In genomic region chr8:72549314-72549892, GRCm38 (mm10) we compare ENCODE assay signal across 8 mouse cellular contexts. TPM values are rescaled to one million over a fixed set of nuclear protein-coding genes. Genes with fewer than 3 reads are reported as not detected.
DNase-seq lines count a peak whose midpoint lies in the region; ATAC-seq and TF ChIP-seq lines count a peak whose summit lies in the region.

No protein-coding gene starts in this region.

- peak overlapping the region; percentile 71 for H3K4me3 ChIP-seq in left cerebral cortex, adult 2 months
- peak overlapping the region; percentile 92 for H3K4me3 ChIP-seq in embryonic facial prominence, embryonic 11.5 days (ENCODE audit: low read depth, low read length)
- peak overlapping the region; percentile 99 for H3K4me3 ChIP-seq in hindbrain, embryonic 13.5 days

- WGBS in embryonic facial prominence, embryonic 11.5 days: 11% methylated on average over 5 of the region's 5 CpGs
- WGBS in hindbrain, embryonic 13.5 days: 25% methylated on average over 5 of the region's 5 CpGs

- no peaks in the 10 kb centered on the region; the same call in 1 of the 2 replicates for H3K4me1 ChIP-seq in embryonic facial prominence, embryonic 11.5 days (ENCODE audit: control insufficient read depth, insufficient read depth, low read length)
- peaks cover 49% of the 10 kb centered on the region for H3K4me1 ChIP-seq in hindbrain, embryonic 13.5 days (replicated peaks)

- intact Hi-C loops in left cerebral cortex, adult 2 months (cut with DNase I): no loop called here

- no peaks in the 10 kb centered on the region for H3K36me3 ChIP-seq in embryonic facial prominence, embryonic 11.5 days (replicated peaks; ENCODE audit: control insufficient read depth, insufficient read depth, low read depth, low read length)
- H3K36me3 ChIP-seq in hindbrain, embryonic 13.5 days: peaks cover 19% of the 10 kb centered on the region

- no peaks in the 10 kb centered on the region for H3K27me3 ChIP-seq in embryonic facial prominence, embryonic 11.5 days (ENCODE audit: control insufficient read depth, insufficient read depth, low read length)
- H3K27me3 ChIP-seq in hindbrain, embryonic 13.5 days: no peaks in the 10 kb centered on the region

- no peak for ATAC-seq in embryonic facial prominence, embryonic 11.5 days (replicated peaks; ENCODE audit: insufficient number of reproducible peaks, low FRiP score, low TSS enrichment, low read depth)
- no peak for ATAC-seq in hindbrain, embryonic 13.5 days (ENCODE audit: low FRiP score)

- no peak for DNase-seq in left cerebral cortex, adult 2 months (ENCODE audit: extremely low spot score in 1 of 2, low spot score in 2 of 2)
- DNase-seq in left cerebral cortex, adult 9 months (ENCODE audit: low spot score in 2 of 2): no peak
- peak; percentile 3 for DNase-seq in embryonic facial prominence, embryonic 11.5 days (ENCODE audit: low spot score)
- peak; percentile 46 for DNase-seq in lung, postnatal 14 days
- no peak for DNase-seq in B cell, adult 2 months
- DNase-seq in layer of hippocampus, postnatal 25 days (ENCODE audit: extremely low spot score in 1 of 2, low spot score in 1 of 2): no peak
- DNase-seq in right cerebral cortex, postnatal 10 days (ENCODE audit: low spot score in 2 of 2): no peak

- TF ChIP-seq CTCF in left cerebral cortex, adult 2 months (IDR thresholded peaks at IDR 0.05): no peak

- peak overlapping the region; percentile 73; the same call in 1 of the 2 replicates for H3K9ac ChIP-seq in embryonic facial prominence, embryonic 11.5 days (replicated peaks; ENCODE audit: low read length)
- H3K9ac ChIP-seq in hindbrain, embryonic 13.5 days: peak overlapping the region; percentile 88

- H3K27ac ChIP-seq in left cerebral cortex, adult 2 months: no peak overlapping the region
- no peak overlapping the region for H3K27ac ChIP-seq in embryonic facial prominence, embryonic 11.5 days (replicated peaks; ENCODE audit: low read depth, low read length)
- H3K27ac ChIP-seq in hindbrain, embryonic 13.5 days: no peak overlapping the region

- peak overlapping the region; percentile 69 for H3K4me2 ChIP-seq in embryonic facial prominence, embryonic 11.5 days (ENCODE audit: low read depth, low read length)
- peak overlapping the region; percentile 99 for H3K4me2 ChIP-seq in hindbrain, embryonic 13.5 days

- no peaks in the 10 kb centered on the region for H3K9me3 ChIP-seq in embryonic facial prominence, embryonic 11.5 days (replicated peaks; ENCODE audit: control insufficient read depth, low read length)
- no peaks in the 10 kb centered on the region for H3K9me3 ChIP-seq in hindbrain, embryonic 13.5 days

RNA-seq across cellular contexts. Expression of gene Med26, which starts 1.3 kb away (rescaled TPM):
- total RNA-seq in left cerebral cortex, adult 2 months (2021): 10 to 100 TPM; 11.1 to 11.3 TPM
- 12.1 and 14.1 TPM in 2 replicates for polyA plus RNA-seq in embryonic facial prominence, embryonic 11.5 days (2014; fragmentation: Nextera tagmentation; extraction: Ambion mirVana)
- polyA plus RNA-seq in hindbrain, embryonic 13.5 days (2015; fragmentation: Nextera tagmentation; extraction: Ambion mirVana): 15.7 and 16.6 TPM in 2 replicates
- 10 to 100 TPM; 10.1 to 10.6 TPM for total RNA-seq in layer of hippocampus, postnatal 25 days (2021)

RNA-seq across cellular contexts. Expression of gene Smim7, which starts 21.5 kb away (rescaled TPM):
- 100 to 1,000 TPM; 113 to 114 TPM for total RNA-seq in left cerebral cortex, adult 2 months (2021)
- 115 and 117 TPM in 2 replicates for polyA plus RNA-seq in embryonic facial prominence, embryonic 11.5 days (2014; fragmentation: Nextera tagmentation; extraction: Ambion mirVana)
- polyA plus RNA-seq in hindbrain, embryonic 13.5 days (2015; fragmentation: Nextera tagmentation; extraction: Ambion mirVana): 128 and 141 TPM in 2 replicates
- total RNA-seq in layer of hippocampus, postnatal 25 days (2021): 100 to 1,000 TPM; 104 TPM

RNA-seq across cellular contexts. Expression of gene Tmem38a, which starts 22.5 kb away (rescaled TPM):
- total RNA-seq in left cerebral cortex, adult 2 months (2021): 100 to 1,000 TPM; 103 to 108 TPM
- 10.9 and 11.3 TPM in 2 replicates for polyA plus RNA-seq in embryonic facial prominence, embryonic 11.5 days (2014; fragmentation: Nextera tagmentation; extraction: Ambion mirVana)
- polyA plus RNA-seq in hindbrain, embryonic 13.5 days (2015; fragmentation: Nextera tagmentation; extraction: Ambion mirVana): 19.3 and 20.4 TPM in 2 replicates
- total RNA-seq in layer of hippocampus, postnatal 25 days (2021): 100 to 1,000 TPM; 132 to 139 TPM

RNA-seq across cellular contexts. Expression of gene Slc35e1, which starts 57.0 kb away (rescaled TPM):
- total RNA-seq in left cerebral cortex, adult 2 months (2021): 10 to 100 TPM; 55.5 to 56.7 TPM
- polyA plus RNA-seq in embryonic facial prominence, embryonic 11.5 days (2014; fragmentation: Nextera tagmentation; extraction: Ambion mirVana): 13.2 and 13.3 TPM in 2 replicates
- 9.1 and 9.2 TPM in 2 replicates for polyA plus RNA-seq in hindbrain, embryonic 13.5 days (2015; fragmentation: Nextera tagmentation; extraction: Ambion mirVana)
- 10 to 100 TPM; 45.9 to 51.1 TPM for total RNA-seq in layer of hippocampus, postnatal 25 days (2021)

Comparison
In these comparisons a context has a peak if more than half of its experiments do, and no peak if none do; other contexts are left out.
1. DNase-seq: peak in embryonic facial prominence, embryonic 11.5 days (single experiment) and lung, postnatal 14 days (single experiment); none in left cerebral cortex, adult 2 months (0 of 2), left cerebral cortex, adult 9 months (0 of 2), B cell, adult 2 months (0 of 2), layer of hippocampus, postnatal 25 days (0 of 2) and right cerebral cortex, postnatal 10 days (0 of 2).
2. Peak in every context shown above with its lines, with median percentiles within 50 percentile points of each other: H3K4me3 ChIP-seq.